Mouse (Mus musculus): Measurements from ENCODE around the gene Slco1a5. TPM values are rescaled to one million over a fixed set of nuclear protein-coding genes. Genes with fewer than 3 reads are reported as not detected.

Gene Slco1a5
- polyA plus RNA-seq, 1 experiment: not detected

GRCm38 (mm10) chr6:142339576-142339975, 16.8 kb upstream of the Slco1a5 start:
- WGBS: 35% methylated on average over 2 of the region's 2 CpGs
- Histone ChIP-seq H3K36me3 (ENCODE audit: control insufficient read depth, insufficient read depth, low read length) (no peaks in the 10 kb centered on the region), H3K27me3 (ENCODE audit: control insufficient read depth, insufficient read depth, low read length) (no peaks in the 10 kb centered on the region), H3K27ac (ENCODE audit: insufficient read depth, low read length) (no peak overlapping the region), H3K4me3 (ENCODE audit: extremely low read depth, insufficient read depth, insufficient read length) (no peak overlapping the region), H3K4me1 (ENCODE audit: control insufficient read depth, insufficient read depth, insufficient read length) (no peaks in the 10 kb centered on the region)
- TF ChIP-seq POLR2A (IDR thresholded peaks at IDR 0.05; ENCODE audit: low read depth, low read length): no peak
- no peak for TF ChIP-seq CTCF (IDR thresholded peaks at IDR 0.05; ENCODE audit: extremely low read depth, insufficient read depth, insufficient read length, insufficient replicate concordance)
- no peak for DNase-seq (ENCODE audit: low read depth in 1 of 2, low spot score in 2 of 2)

GRCm38 (mm10) chr6:142338961-142339360, 16.2 kb upstream of the Slco1a5 start:
- DNase-seq (ENCODE audit: low read depth in 1 of 2, low spot score in 2 of 2): no peak
- H3K36me3 ChIP-seq (ENCODE audit: control insufficient read depth, insufficient read depth, low read length): no peaks in the 10 kb centered on the region
- H3K27me3 ChIP-seq (ENCODE audit: control insufficient read depth, insufficient read depth, low read length): no peaks in the 10 kb centered on the region
- 62% methylated on average over 2 of the region's 2 CpGs for WGBS
- no peak overlapping the region for H3K4me3 ChIP-seq (ENCODE audit: extremely low read depth, insufficient read depth, insufficient read length)
- no peak overlapping the region for H3K27ac ChIP-seq (ENCODE audit: insufficient read depth, low read length)
- no peak for TF ChIP-seq POLR2A (IDR thresholded peaks at IDR 0.05; ENCODE audit: low read depth, low read length)
- TF ChIP-seq CTCF (IDR thresholded peaks at IDR 0.05; ENCODE audit: extremely low read depth, insufficient read depth, insufficient read length, insufficient replicate concordance): no peak
- H3K4me1 ChIP-seq (ENCODE audit: control insufficient read depth, insufficient read depth, insufficient read length): no peaks in the 10 kb centered on the region

DNA sequence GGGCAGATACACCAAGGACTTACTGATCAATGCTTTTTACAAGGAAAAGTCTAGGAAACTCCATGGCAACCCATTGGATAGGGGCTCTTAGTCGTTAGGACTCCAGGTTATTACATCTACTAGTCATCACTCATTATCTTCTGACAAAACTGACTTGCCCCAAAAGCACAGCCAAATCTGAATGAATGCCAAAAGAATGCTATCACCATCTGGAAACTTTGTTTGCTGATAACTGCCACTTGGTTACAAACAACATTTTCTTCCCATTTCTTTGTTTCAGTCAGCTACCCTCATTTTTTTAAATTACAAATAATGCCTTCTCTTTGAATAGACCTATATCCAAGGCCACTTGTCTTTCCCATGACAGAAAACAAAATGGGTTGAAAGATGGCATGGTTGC, 6.4 kb upstream of the Slco1a5 start:
- TF ChIP-seq CTCF (IDR thresholded peaks at IDR 0.05; ENCODE audit: extremely low read depth, insufficient read depth, insufficient read length, insufficient replicate concordance) (no peak), POLR2A (IDR thresholded peaks at IDR 0.05; ENCODE audit: low read depth, low read length) (no peak)
- Histone ChIP-seq H3K4me1 (ENCODE audit: control insufficient read depth, insufficient read depth, insufficient read length) (no peaks in the 10 kb centered on the region), H3K4me3 (ENCODE audit: extremely low read depth, insufficient read depth, insufficient read length) (no peak overlapping the region), H3K36me3 (ENCODE audit: control insufficient read depth, insufficient read depth, low read length) (no peaks in the 10 kb centered on the region), H3K27ac (ENCODE audit: insufficient read depth, low read length) (no peak overlapping the region), H3K27me3 (ENCODE audit: control insufficient read depth, insufficient read depth, low read length) (no peaks in the 10 kb centered on the region)
- DNase-seq (ENCODE audit: low read depth in 1 of 2, low spot score in 2 of 2): no peak
- 69% methylated on average over 1 of the region's 1 CpGs for WGBS

GRCm38 (mm10) chr6:142326598-142326997, 3.8 kb upstream of the Slco1a5 start:
- H3K4me1 ChIP-seq (ENCODE audit: control insufficient read depth, insufficient read depth, insufficient read length): no peaks in the 10 kb centered on the region
- H3K27me3 ChIP-seq (ENCODE audit: control insufficient read depth, insufficient read depth, low read length): no peaks in the 10 kb centered on the region
- WGBS: 82% methylated on average over 3 of the region's 3 CpGs
- TF ChIP-seq CTCF (IDR thresholded peaks at IDR 0.05; ENCODE audit: extremely low read depth, insufficient read depth, insufficient read length, insufficient replicate concordance): no peak
- TF ChIP-seq POLR2A (IDR thresholded peaks at IDR 0.05; ENCODE audit: low read depth, low read length): no peak
- no peaks in the 10 kb centered on the region for H3K36me3 ChIP-seq (ENCODE audit: control insufficient read depth, insufficient read depth, low read length)
- no peak overlapping the region for H3K4me3 ChIP-seq (ENCODE audit: extremely low read depth, insufficient read depth, insufficient read length)
- no peak overlapping the region for H3K27ac ChIP-seq (ENCODE audit: insufficient read depth, low read length)
- no peak for DNase-seq (ENCODE audit: low read depth in 1 of 2, low spot score in 2 of 2)

- no peak for DNase-seq (ENCODE audit: low read depth in 1 of 2, low spot score in 2 of 2)
- H3K36me3 ChIP-seq (ENCODE audit: control insufficient read depth, insufficient read depth, low read length): no peaks in the 10 kb centered on the region
- TF ChIP-seq POLR2A (IDR thresholded peaks at IDR 0.05; ENCODE audit: low read depth, low read length) (no peak), CTCF (IDR thresholded peaks at IDR 0.05; ENCODE audit: extremely low read depth, insufficient read depth, insufficient read length, insufficient replicate concordance) (no peak)
- H3K4me1 ChIP-seq (ENCODE audit: control insufficient read depth, insufficient read depth, insufficient read length): no peaks in the 10 kb centered on the region
- H3K27me3 ChIP-seq (ENCODE audit: control insufficient read depth, insufficient read depth, low read length): no peaks in the 10 kb centered on the region
- H3K4me3 ChIP-seq (ENCODE audit: extremely low read depth, insufficient read depth, insufficient read length): no peak overlapping the region
- no peak overlapping the region for H3K27ac ChIP-seq (ENCODE audit: insufficient read depth, low read length)
Measured at GRCm38 (mm10) chr6:142317106-142317505, 5.7 kb downstream of the Slco1a5 start.

- no peak for DNase-seq (ENCODE audit: low read depth in 1 of 2, low spot score in 2 of 2)
Measured at GRCm38 (mm10) chr6:142314285-142314684, 8.5 kb downstream of the Slco1a5 start.

DNA sequence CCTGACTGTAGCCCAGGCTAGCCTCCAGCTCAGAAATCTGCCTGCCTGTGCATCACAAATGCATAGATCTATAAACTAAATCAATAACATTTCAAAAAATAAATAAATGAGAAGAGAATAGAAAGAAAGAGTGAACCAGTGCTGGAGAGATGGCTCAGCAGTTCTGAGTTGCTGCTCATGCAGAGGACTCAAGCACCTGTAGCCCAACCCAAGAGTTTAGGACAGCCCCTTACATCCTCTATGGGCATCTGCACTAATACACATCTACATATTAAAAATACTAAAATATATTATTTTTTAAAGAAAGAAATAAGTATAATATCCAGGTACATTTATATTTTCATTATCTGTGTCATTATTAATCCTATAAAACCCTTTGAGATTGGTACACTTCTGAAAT, 17.7 kb downstream of the Slco1a5 start:
- no peak overlapping the region for H3K4me3 ChIP-seq (ENCODE audit: extremely low read depth, insufficient read depth, insufficient read length)
- no peak overlapping the region for H3K27ac ChIP-seq (ENCODE audit: insufficient read depth, low read length)
- DNase-seq (ENCODE audit: low read depth in 1 of 2, low spot score in 2 of 2): no peak
- no peaks in the 10 kb centered on the region for H3K36me3 ChIP-seq (ENCODE audit: control insufficient read depth, insufficient read depth, low read length)
- H3K4me1 ChIP-seq (ENCODE audit: control insufficient read depth, insufficient read depth, insufficient read length): no peaks in the 10 kb centered on the region
- no peaks in the 10 kb centered on the region for H3K27me3 ChIP-seq (ENCODE audit: control insufficient read depth, insufficient read depth, low read length)
- TF ChIP-seq CTCF (IDR thresholded peaks at IDR 0.05; ENCODE audit: extremely low read depth, insufficient read depth, insufficient read length, insufficient replicate concordance): no peak
- no peak for TF ChIP-seq POLR2A (IDR thresholded peaks at IDR 0.05; ENCODE audit: low read depth, low read length)

More at GRCm38 (mm10) chr6:142314285-142314684, 8.5 kb downstream of the Slco1a5 start:
- no peaks in the 10 kb centered on the region for H3K36me3 ChIP-seq (ENCODE audit: control insufficient read depth, insufficient read depth, low read length)
- H3K27ac ChIP-seq (ENCODE audit: insufficient read depth, low read length): no peak overlapping the region
- H3K4me3 ChIP-seq (ENCODE audit: extremely low read depth, insufficient read depth, insufficient read length): no peak overlapping the region
- H3K27me3 ChIP-seq (ENCODE audit: control insufficient read depth, insufficient read depth, low read length): no peaks in the 10 kb centered on the region
- 82% methylated on average over 5 of the region's 5 CpGs for WGBS
- no peaks in the 10 kb centered on the region for H3K4me1 ChIP-seq (ENCODE audit: control insufficient read depth, insufficient read depth, insufficient read length)
- TF ChIP-seq POLR2A (IDR thresholded peaks at IDR 0.05; ENCODE audit: low read depth, low read length) (no peak), CTCF (IDR thresholded peaks at IDR 0.05; ENCODE audit: extremely low read depth, insufficient read depth, insufficient read length, insufficient replicate concordance) (no peak)
